ENCODE assay signal across 8 mouse cellular contexts in genomic region chr5:114356250-114356935, GRCm38 (mm10). TPM values are rescaled to one million over a fixed set of nuclear protein-coding genes. Genes with fewer than 3 reads are reported as not detected.
DNase-seq lines count a peak whose midpoint lies in the region; ATAC-seq and TF ChIP-seq lines count a peak whose summit lies in the region.

No protein-coding gene starts in this region.

- no peaks in the 10 kb centered on the region for H3K36me3 ChIP-seq in MEL (ENCODE audit: control insufficient read depth in 1 of 2, insufficient read depth in 2 of 2, low read length in 2 of 2)
- peaks cover 20% of the 10 kb centered on the region for H3K36me3 ChIP-seq in hindbrain, embryonic 13.5 days

- TF ChIP-seq EP300 in MEL (IDR thresholded peaks at IDR 0.05; ENCODE audit: low read depth in 1 of 2, low read length in 2 of 2) = no peak

- ATAC-seq in hindbrain, embryonic 13.5 days (ENCODE audit: low FRiP score) = peak; percentile 28; the same call in 1 of the 2 replicates

- H3K9me3 ChIP-seq in MEL (replicated peaks; ENCODE audit: insufficient read depth, low read length) = no peaks in the 10 kb centered on the region
- H3K9me3 ChIP-seq in hindbrain, embryonic 13.5 days = no peaks in the 10 kb centered on the region

- WGBS in hindbrain, embryonic 13.5 days = 27% methylated on average over 7 of the region's 7 CpGs

- H3K27me3 ChIP-seq in MEL (ENCODE audit: control insufficient read depth in 1 of 2, insufficient read depth in 2 of 2, low read length in 2 of 2) = no peaks in the 10 kb centered on the region
- peaks cover 4% of the 10 kb centered on the region; the same call in 1 of the 2 replicates for H3K27me3 ChIP-seq in hindbrain, embryonic 13.5 days

- no peaks in the 10 kb centered on the region for H3K79me2 ChIP-seq in MEL (ENCODE audit: control insufficient read depth, insufficient read depth, low read length, poor library complexity)

- H3K9ac ChIP-seq in MEL (ENCODE audit: control insufficient read depth, low read depth, low read length, poor library complexity, severe bottlenecking) = no peak overlapping the region
- no peak overlapping the region for H3K9ac ChIP-seq in hindbrain, embryonic 13.5 days

- TF ChIP-seq RAD21 in MEL (IDR thresholded peaks at IDR 0.05; ENCODE audit: low read depth, low read length) = peak; percentile 54

- H3K27ac ChIP-seq in MEL (ENCODE audit: control insufficient read depth, low read depth, low read length) = no peak overlapping the region
- no peak overlapping the region for H3K27ac ChIP-seq in bone marrow macrophage, adult 2 months (ENCODE audit: insufficient read depth, low read depth, low read length)
- no peak overlapping the region for H3K27ac ChIP-seq in hindbrain, embryonic 13.5 days

- no peaks in the 10 kb centered on the region for H3K4me1 ChIP-seq in MEL (ENCODE audit: control insufficient read depth in 1 of 2, insufficient read depth in 2 of 2, low read length in 2 of 2)
- H3K4me1 ChIP-seq in bone marrow macrophage, adult 2 months (ENCODE audit: control insufficient read depth, insufficient read depth, low read length) = no peaks in the 10 kb centered on the region
- H3K4me1 ChIP-seq in hindbrain, embryonic 13.5 days (replicated peaks) = peaks cover 22% of the 10 kb centered on the region

- no peak overlapping the region for H3K4me3 ChIP-seq in MEL (ENCODE audit: control insufficient read depth in 1 of 2, insufficient read depth in 1 of 2, low read depth in 2 of 2, low read length in 2 of 2)
- no peak overlapping the region for H3K4me3 ChIP-seq in bone marrow macrophage, adult 2 months (ENCODE audit: insufficient read depth, low read length)
- no peak overlapping the region for H3K4me3 ChIP-seq in hindbrain, embryonic 13.5 days

- TF ChIP-seq POLR2A in MEL (IDR thresholded peaks at IDR 0.05; ENCODE audit: control insufficient read depth in 1 of 2, insufficient read depth in 1 of 2, low read depth in 1 of 2, low read length in 2 of 2, poor library complexity in 1 of 2) = no peak
- no peak for TF ChIP-seq POLR2A in bone marrow macrophage, adult 2 months (IDR thresholded peaks at IDR 0.05; ENCODE audit: borderline replicate concordance, low read depth, low read length)

- TF ChIP-seq CTCF in MEL (IDR thresholded peaks at IDR 0.05 in 2 of 3, conservative IDR thresholded peaks at IDR 0.05 in 1 of 3; ENCODE audit: control insufficient read depth in 1 of 3, insufficient read depth in 1 of 3, low read depth in 2 of 3, low read length in 3 of 3, poor library complexity in 1 of 3, severe bottlenecking in 1 of 3) = peak; percentile 47 to 72 (median 54)
- TF ChIP-seq CTCF in bone marrow macrophage, adult 2 months (IDR thresholded peaks at IDR 0.05; ENCODE audit: low read depth, low read length) = peak; percentile 49; the same call in 1 of the 2 replicates

- no peak overlapping the region; the same call in 1 of the 2 replicates for H3K4me2 ChIP-seq in hindbrain, embryonic 13.5 days

- DNase-seq in MEL (ENCODE audit: low read depth, low spot score) = peak; percentile 76
- DNase-seq in frontal cortex, postnatal 10 days (ENCODE audit: low spot score in 2 of 2) = peak; percentile 66
- DNase-seq in layer of hippocampus, postnatal 14 days (ENCODE audit: low spot score in 2 of 2) = peak; percentile 61 to 67
- DNase-seq in lung, postnatal 10 days = peak; percentile 95
- peak; percentile 68 to 84 for DNase-seq in right cerebral cortex, adult 2 months (ENCODE audit: low spot score in 2 of 2)
- DNase-seq in urinary bladder, postnatal 4 days (ENCODE audit: low spot score in 2 of 2) = peak; percentile 85

TF ChIP-seq in MEL, 35 proteins besides CTCF, POLR2A, EP300 and RAD21:
- TF ChIP-seq ZC3H11A (IDR thresholded peaks at IDR 0.05; ENCODE audit: low read depth, low read length) (peak; percentile 63), NRF1 (IDR thresholded peaks at IDR 0.05; ENCODE audit: insufficient read depth, low read depth, low read length, poor library complexity, severe bottlenecking) (no peak), TAL1 (IDR thresholded peaks at IDR 0.05; ENCODE audit: low read length) (no peak), POLR2AphosphoS2 (IDR thresholded peaks at IDR 0.05; ENCODE audit: low read length) (no peak), NELFE (IDR thresholded peaks at IDR 0.05; ENCODE audit: low read depth, low read length) (no peak), SMC3 (IDR thresholded peaks at IDR 0.05; ENCODE audit: low read depth, low read length) (peak; percentile 79), MAX (IDR thresholded peaks at IDR 0.05; ENCODE audit: low read length) (no peak), UBTF (IDR thresholded peaks at IDR 0.05; ENCODE audit: borderline replicate concordance, insufficient read depth, low read depth, low read length) (no peak)

RNA-seq across cellular contexts. Expression of gene Kctd10, which starts 23.9 kb away (rescaled TPM):
- 41.9 and 47.8 TPM in 2 replicates for total RNA-seq in MEL (2012; rRNA removed)
- 10 to 100 TPM in 1 of 2 experiments, not detected in 1; 42.2 TPM for polyA plus RNA-seq in MEL (2012; ENCODE audit: insufficient read depth in 1 of 2, insufficient read length in 2 of 2, low read depth in 1 of 2, low replicate concordance in 2 of 2, missing spikeins in 1 of 2)
- 35.0 and 41.1 TPM in 2 replicates for polyA plus RNA-seq in bone marrow macrophage, adult 2 months (2012; ENCODE audit: insufficient read depth, insufficient read length, missing spikeins)
- 77.7 and 86.5 TPM in 2 replicates for polyA plus RNA-seq in hindbrain, embryonic 13.5 days (2015; fragmentation: Nextera tagmentation; extraction: Ambion mirVana)
- total RNA-seq in layer of hippocampus, postnatal 14 days (2021) = 10 to 100 TPM; 37.6 to 41.4 TPM

RNA-seq across cellular contexts. Expression of gene Ube3b, which starts 24.0 kb away (rescaled TPM):
- 19.8 and 21.8 TPM in 2 replicates for total RNA-seq in MEL (2012; rRNA removed)
- 100 to 1,000 TPM in 1 of 2 experiments, 10 to 100 TPM in 1; 45.4 to 150 TPM for polyA plus RNA-seq in MEL (2012; ENCODE audit: insufficient read depth in 1 of 2, insufficient read length in 2 of 2, low read depth in 1 of 2, low replicate concordance in 2 of 2, missing spikeins in 1 of 2)
- polyA plus RNA-seq in bone marrow macrophage, adult 2 months (2012; ENCODE audit: insufficient read depth, insufficient read length, missing spikeins) = 46.3 and 52.0 TPM in 2 replicates
- polyA plus RNA-seq in hindbrain, embryonic 13.5 days (2015; fragmentation: Nextera tagmentation; extraction: Ambion mirVana) = 41.4 and 41.6 TPM in 2 replicates
- total RNA-seq in layer of hippocampus, postnatal 14 days (2021) = 10 to 100 TPM; 72.6 to 85.0 TPM
